Mouse (Mus musculus) olfactory bulb, adult 2 months (tissue): ENCODE results near the gene Zwilch. TPM values are rescaled to one million over a fixed set of nuclear protein-coding genes. Genes with fewer than 3 reads are reported as not detected.
A peak's percentile ranks its signal among the peaks of the same experiment; 100 is the strongest.

ENCODE experiments used
- H3K27ac ChIP-seq: fragments of 200-500 bp; 2 replicates; pipeline ENCODE4 v1.5.1; 2012; ENCODE audit warnings: low read depth, low read length; ENCODE audit not compliant: insufficient read depth
- H3K4me1 ChIP-seq: fragments of 200-500 bp; 2 replicates; pipeline ENCODE4 v1.6.1; 2012; ENCODE audit warnings: low read length; ENCODE audit not compliant: control insufficient read depth, insufficient read depth
- H3K4me3 ChIP-seq: fragments of 200-500 bp; 2 replicates; pipeline ENCODE4 v1.5.1; 2012; ENCODE audit warnings: mild to moderate bottlenecking, low read depth, low read length, moderate library complexity; ENCODE audit not compliant: insufficient read depth
- CTCF ChIP-seq: fragments of 200-500 bp; IDR thresholded peaks from 2 replicates; pipeline ENCODE4 v1.5.1; 2012; ENCODE audit warnings: low read depth, mild to moderate bottlenecking, low read length, moderate library complexity; ENCODE audit not compliant: insufficient read depth
- POLR2A ChIP-seq: fragments of 200-500 bp; IDR thresholded peaks from 2 replicates; pipeline ENCODE4 v1.6.1; 2012; ENCODE audit warnings: mild to moderate bottlenecking, low read depth, low read length, moderate library complexity; ENCODE audit not compliant: insufficient read depth
- WGBS: fragments of 180-500 bp; shearing (Covaris S2); methylation state at CpG from one replicate; pipeline ENCODE4 v1.1.7; 2018; 5-methylcytosine and 5-hydroxymethylcytosine counted together
- polyA plus RNA-seq: library from polyadenylated mRNA; stranded (reverse); fragments of >200 nt; gene quantifications from 2 replicates; pipeline ENCODE4 v1.2.4, GENCODE M21; 2012; ENCODE audit warnings: low replicate concordance; ENCODE audit not compliant: missing spikeins, insufficient read depth, insufficient read length

Gene Zwilch
- polyA plus RNA-seq, 1 experiment, result not detected

- H3K27ac ChIP-seq, result no peak overlapping the region
- WGBS, result 95% methylated on average over 10 of the region's 10 CpGs
- H3K4me3 ChIP-seq, result no peak overlapping the region
- H3K4me1 ChIP-seq, result no peaks in the 10 kb centered on the region
- TF ChIP-seq CTCF (no peak), POLR2A (no peak)
These were observed 50.3 kb downstream of the Zwilch start for GRCm38 (mm10) chr9:64122601-64123000.

- H3K4me1 ChIP-seq, result no peaks in the 10 kb centered on the region
- H3K4me3 ChIP-seq, result no peak overlapping the region
- no peak overlapping the region for H3K27ac ChIP-seq
- 54% methylated on average over 11 of the region's 11 CpGs for WGBS
- TF ChIP-seq CTCF (no peak), POLR2A (no peak)
These were observed 52.2 kb downstream of the Zwilch start for GRCm38 (mm10) chr9:64120584-64121277.

GRCm38 (mm10) chr9:64119898-64120297 lies 53.0 kb downstream of the Zwilch start:
- TF ChIP-seq POLR2A (no peak), CTCF (0 out of 2 replicates have a peak, but pooled peaks have one; percentile 40)
- Histone ChIP-seq H3K27ac (no peak overlapping the region), H3K4me1 (no peaks in the 10 kb centered on the region), H3K4me3 (no peak overlapping the region)
- WGBS, result 36% methylated on average over 8 of the region's 8 CpGs

- H3K4me1 ChIP-seq, result no peaks in the 10 kb centered on the region
- WGBS, result 67% methylated on average over 3 of the region's 3 CpGs
- TF ChIP-seq POLR2A (no peak), CTCF (no peak)
- H3K4me3 ChIP-seq, result no peak within 1 kb of the TSS
- no peak within 1 kb of the TSS for H3K27ac ChIP-seq
These were observed 56.0 kb downstream of the Zwilch start, which contains the start of gene Lctl for GRCm38 (mm10) chr9:64116876-64117275. Gene Lctl, plus strand, starts transcription at chr9:64117147.

- TF ChIP-seq CTCF (no peak), POLR2A (no peak)
- 91% methylated on average over 6 of the region's 6 CpGs for WGBS
- Histone ChIP-seq H3K4me1 (no peaks in the 10 kb centered on the region), H3K27ac (no peak overlapping the region), H3K4me3 (no peak overlapping the region)
These were observed 57.1 kb downstream of the Zwilch start for GRCm38 (mm10) chr9:64115756-64116155.

GRCm38 (mm10) chr9:64114646-64115045 lies 58.3 kb downstream of the Zwilch start:
- H3K27ac ChIP-seq, result no peak overlapping the region
- H3K4me1 ChIP-seq, result no peaks in the 10 kb centered on the region
- no peak overlapping the region for H3K4me3 ChIP-seq
- WGBS, result 67% methylated on average over 2 of the region's 2 CpGs
- TF ChIP-seq POLR2A, result no peak
- no peak for TF ChIP-seq CTCF

- WGBS, result 94% methylated on average over 16 of the region's 16 CpGs
- no peaks in the 10 kb centered on the region for H3K4me1 ChIP-seq
- H3K4me3 ChIP-seq, result no peak overlapping the region
- no peak overlapping the region for H3K27ac ChIP-seq
- TF ChIP-seq CTCF (no peak), POLR2A (no peak)
These were observed 62.4 kb downstream of the Zwilch start for GRCm38 (mm10) chr9:64110502-64110901.

GRCm38 (mm10) chr9:64105301-64105700 lies 67.6 kb downstream of the Zwilch start:
- 84% methylated on average over 6 of the region's 6 CpGs for WGBS
- TF ChIP-seq CTCF (no peak), POLR2A (no peak)
- H3K4me3 ChIP-seq, result no peak overlapping the region
- H3K4me1 ChIP-seq, result no peaks in the 10 kb centered on the region
- no peak overlapping the region for H3K27ac ChIP-seq

- TF ChIP-seq POLR2A (no peak), CTCF (0 out of 2 replicates have a peak, but pooled peaks have one; percentile 27)
- H3K27ac ChIP-seq, result no peak overlapping the region
- H3K4me1 ChIP-seq, result no peaks in the 10 kb centered on the region
- no peak overlapping the region for H3K4me3 ChIP-seq
- 16% methylated on average over 4 of the region's 4 CpGs for WGBS
These were observed 72.5 kb downstream of the Zwilch start for GRCm38 (mm10) chr9:64100442-64100841.

GRCm38 (mm10) chr9:64098282-64098681 lies 74.6 kb downstream of the Zwilch start:
- Histone ChIP-seq H3K4me3 (no peak overlapping the region), H3K4me1 (peaks cover 4% of the 10 kb centered on the region; the same call in 1 of the 2 replicates), H3K27ac (no peak overlapping the region)
- TF ChIP-seq POLR2A, result no peak
- WGBS, result 91% methylated on average over 4 of the region's 4 CpGs

- TF ChIP-seq POLR2A (no peak), CTCF (no peak)
- WGBS, result 36% methylated on average over 11 of the region's 11 CpGs
- peaks cover 4% of the 10 kb centered on the region; the same call in 1 of the 2 replicates for H3K4me1 ChIP-seq
- H3K4me3 ChIP-seq, result no peak overlapping the region
- H3K27ac ChIP-seq, result no peak overlapping the region
These were observed 78.8 kb downstream of the Zwilch start for GRCm38 (mm10) chr9:64094083-64094482.
